Mouse (Mus musculus) left cerebral cortex, postnatal 10 days (tissue): Measurements from ENCODE around the gene Dixdc1. TPM values are rescaled to one million over a fixed set of nuclear protein-coding genes. Genes with fewer than 3 reads are reported as not detected.

Experiments
- DNase-seq, 2 experiments: peaks; one replicate each; pipeline ENCODE4 v3.0.0; 2021 to 2022; ENCODE audit warnings: low spot score in 2 of 2, mixed read lengths in 1 of 2; ENCODE audit errors: extremely low spot score in 1 of 2
- intact Hi-C: fragments of 180-260 bp; cut with DNase I; formaldehyde crosslinking; loops from one replicate; pipeline ENCODE4 v1.15.1; 2025
- total RNA-seq, 2 experiments: library from RNA; stranded (reverse); gene quantifications; 2 replicates each; pipeline ENCODE4 v1.2.3; 2021

Dixdc1 gene
- total RNA-seq, 2 experiments from 2014 or later, result 75.0 to 76.6 TPM

DNA sequence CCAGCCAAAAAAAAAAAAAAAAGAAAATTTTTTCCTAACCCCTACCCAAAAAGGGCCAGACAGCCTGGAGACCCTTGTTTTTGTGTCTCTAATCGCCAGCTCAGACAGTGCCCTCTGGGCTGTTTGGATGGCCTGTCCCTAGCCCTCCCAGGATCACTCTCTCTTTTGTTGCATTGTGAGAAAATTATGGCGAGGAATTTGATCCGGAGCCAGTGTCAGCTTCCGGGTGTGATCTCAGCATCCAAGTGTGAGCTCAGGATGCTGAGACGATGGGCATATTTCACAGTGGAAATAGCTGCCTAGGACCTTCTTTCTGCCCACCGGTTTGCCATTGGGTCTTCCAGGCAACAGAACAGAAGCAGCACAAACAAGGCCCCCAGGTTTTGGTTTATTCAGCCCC is 11.4 kb upstream of the Dixdc1 start:
- no peak for DNase-seq
- intact Hi-C loops, result no loop called here

DNA sequence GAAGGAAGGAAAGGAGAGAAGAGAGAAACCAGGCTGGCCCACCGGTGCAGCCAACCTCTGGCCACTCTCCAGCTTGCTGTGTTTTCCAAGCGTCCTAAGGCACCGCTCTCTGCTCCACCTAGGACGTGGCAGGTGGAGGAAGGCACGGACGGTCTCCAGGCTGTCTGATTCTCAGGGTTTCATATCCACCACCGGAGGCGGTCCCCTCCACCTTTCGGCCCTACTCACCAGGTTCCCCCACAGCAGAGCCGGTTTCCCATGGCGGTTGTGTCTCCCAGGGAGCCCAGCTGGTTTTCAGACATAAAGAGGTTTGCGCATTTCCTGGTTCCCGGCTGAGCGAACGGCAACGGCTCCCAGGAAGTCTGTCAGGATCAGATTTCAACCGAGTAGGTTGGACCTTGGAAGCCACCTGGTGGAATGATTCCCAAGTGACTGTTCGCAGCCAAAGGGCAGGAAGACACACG is 6.9 kb upstream of the Dixdc1 start, which contains the start of gene 2310030G06Rik:
2310030G06Rik (minus strand) TSS at position 323 of the 464 bp plus-strand sequence.
- no peak for DNase-seq
- intact Hi-C loops, result no loop called here

DNA sequence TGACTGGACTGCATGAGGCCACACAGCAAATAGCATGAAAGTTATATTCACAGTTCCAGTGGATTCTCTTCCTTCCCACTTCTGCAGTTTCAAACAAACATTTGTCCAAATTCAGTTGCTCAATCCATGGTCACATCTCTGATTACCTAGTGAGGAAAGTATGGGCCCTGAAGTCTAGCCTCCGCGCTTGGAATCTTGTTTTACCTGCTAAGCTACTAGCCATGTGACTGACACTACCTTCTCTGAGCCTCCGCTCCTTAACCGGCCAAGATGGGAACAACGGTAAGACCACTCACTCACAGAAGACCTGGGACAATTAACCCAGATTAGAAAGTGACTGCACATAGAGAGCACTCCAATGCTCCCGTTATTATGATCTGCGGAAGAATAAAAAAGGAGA is 6.5 kb upstream of the Dixdc1 start:
- no peak for DNase-seq
- intact Hi-C loops, result no loop called here

DNA sequence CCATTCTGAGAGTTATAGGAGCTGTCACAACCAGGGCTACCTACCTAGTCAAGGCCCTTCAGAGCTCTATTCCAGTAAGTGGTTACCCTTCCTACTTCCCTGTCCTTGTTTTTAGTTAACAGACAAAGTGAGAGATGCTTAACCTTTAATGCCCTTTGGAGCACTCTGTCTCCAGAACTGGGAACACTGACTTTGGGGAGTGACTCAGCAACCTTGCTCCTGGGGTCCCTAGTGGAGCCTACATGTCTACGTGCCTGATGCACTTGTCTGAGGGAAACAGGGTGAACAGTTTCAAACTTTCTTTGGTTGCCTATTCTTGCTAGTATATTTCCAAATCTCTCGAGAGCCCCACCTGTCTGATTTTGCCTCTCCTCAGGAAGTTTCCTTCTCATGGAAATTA is 3.4 kb upstream of the Dixdc1 start:
- intact Hi-C loops, result no loop called here
- DNase-seq, result no peak

DNA sequence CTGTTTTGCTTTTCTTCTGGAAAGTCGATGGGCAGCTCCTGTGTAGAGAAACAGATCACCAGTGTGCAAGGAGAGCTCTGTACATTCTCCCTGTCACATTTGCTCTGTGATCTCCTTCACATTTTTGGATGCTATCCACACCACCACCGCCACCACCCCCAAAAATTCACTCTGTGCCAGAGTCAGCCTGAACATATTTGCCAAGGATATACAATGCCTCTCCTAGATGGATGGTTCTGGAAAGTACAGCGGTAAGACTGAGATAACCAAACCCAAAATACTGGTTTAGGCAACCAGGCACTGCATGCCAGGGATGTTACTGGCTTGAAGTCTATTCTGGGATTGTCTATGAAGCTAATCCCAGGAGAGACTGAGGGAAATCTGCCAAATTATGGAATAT is 2.9 kb upstream of the Dixdc1 start:
- intact Hi-C loops, result no loop called here
- DNase-seq, result no peak

DNA sequence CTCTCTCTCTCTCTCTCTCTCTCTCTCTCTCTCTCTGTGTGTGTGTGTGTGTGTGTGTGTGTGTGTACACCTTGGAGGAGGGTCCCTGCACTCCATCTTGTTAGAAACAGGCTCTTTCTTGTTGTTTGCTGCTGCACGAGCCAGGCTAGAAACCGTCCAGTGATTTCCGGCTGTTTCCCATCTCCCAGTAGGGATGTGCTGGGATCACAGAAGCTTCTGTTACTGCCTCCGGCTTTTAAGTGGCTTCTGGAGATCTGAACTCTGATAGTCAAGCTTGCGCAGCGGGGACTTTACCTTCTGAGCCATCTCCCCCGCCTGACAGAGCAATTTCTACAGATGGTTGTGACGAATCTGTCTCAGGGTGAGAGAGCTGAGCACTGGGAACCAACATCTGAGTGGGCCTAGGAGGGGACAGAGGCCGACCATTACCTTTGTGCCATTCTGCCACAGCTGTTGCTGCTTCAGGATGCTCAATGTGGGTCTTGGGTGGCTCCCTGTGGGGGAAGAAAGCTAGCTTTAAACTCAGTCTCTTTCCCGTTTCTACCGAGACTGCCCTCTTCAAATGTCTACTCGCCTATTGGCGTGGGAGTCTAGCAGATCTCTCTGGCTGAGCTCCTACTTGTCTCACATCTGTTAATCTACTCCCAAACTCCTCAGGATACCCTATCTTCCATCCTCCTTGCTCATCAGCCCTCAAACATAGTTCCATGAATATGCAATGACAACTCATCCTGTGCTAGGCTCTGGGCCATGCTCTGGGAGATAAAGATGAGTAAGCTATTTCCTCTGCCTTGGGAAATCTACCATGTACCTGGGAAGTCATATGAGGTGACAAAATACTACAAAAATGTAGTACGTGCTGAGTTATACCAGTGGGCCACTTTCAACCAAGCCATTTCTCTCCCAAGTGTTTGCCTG is 1.8 kb upstream of the Dixdc1 start:
- intact Hi-C loops, result no loop called here
- DNase-seq, result no peak

DNA sequence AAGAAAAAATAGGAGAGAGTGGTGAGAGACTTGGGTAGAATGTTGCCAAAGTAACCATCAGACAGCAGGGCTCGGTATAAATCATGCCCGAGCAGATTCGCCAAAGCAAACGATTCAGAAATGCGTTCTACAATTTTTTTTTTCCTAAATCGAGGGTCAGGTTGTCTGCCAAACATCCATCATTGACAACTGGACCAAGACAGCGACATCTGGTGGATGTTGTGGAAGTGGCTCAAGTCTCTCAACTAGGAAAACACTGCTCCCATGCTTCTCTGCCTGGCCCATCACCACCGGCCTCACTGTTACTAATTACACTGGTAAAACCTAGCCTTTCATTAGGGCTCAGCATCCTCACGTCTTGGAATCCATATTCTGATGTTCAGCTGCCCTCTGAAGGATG is 4.3 kb downstream of the Dixdc1 start:
- DNase-seq, result peak in 1 of 2 experiments; percentile 45
- intact Hi-C loops, result loop anchor here (5.0 kb wide), 1 partner anchor 38 kb away; no protein-coding TSS in a partner anchor

DNA sequence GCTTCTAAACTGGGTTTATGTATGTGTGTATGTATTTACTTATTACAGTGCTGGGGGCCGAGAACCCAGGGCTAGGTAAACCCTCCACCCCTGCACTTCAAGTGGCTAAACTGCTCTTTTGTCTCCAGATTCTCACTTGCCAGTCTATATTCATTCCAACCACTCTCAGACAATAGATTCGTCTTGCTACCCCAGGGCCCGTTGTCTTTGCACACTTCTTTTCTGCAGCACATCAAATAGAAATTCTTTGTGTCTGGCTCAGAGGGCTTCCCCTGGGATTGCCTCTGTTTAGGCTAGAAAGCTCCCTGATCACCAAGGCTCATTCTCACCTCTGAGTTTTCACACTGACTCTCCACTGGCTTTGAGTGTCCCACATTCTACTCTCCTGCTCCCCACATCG is 6.8 kb downstream of the Dixdc1 start:
- intact Hi-C loops, result no loop called here

DNA sequence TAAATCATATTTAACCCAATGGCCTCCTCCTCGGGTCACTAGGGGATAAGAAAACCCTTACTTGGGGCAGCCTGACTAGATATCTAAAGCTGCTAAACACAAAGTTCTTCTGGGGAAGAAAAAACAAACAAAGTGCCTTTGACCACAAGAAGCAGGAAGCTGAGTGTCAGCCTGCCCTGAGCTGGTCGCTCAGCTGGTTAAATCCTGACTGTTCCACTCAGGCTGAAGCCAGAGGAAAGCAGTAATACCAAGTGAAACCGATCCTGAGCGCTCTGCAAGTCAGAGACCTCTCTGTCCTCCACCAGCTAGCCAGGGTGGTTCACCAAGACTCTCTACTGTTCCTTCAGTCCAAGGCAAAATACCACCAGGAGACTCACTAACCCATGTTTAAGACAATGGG is 9.7 kb downstream of the Dixdc1 start:
- intact Hi-C loops, result no loop called here
- DNase-seq, result no peak

More for the DNA sequence above, 6.8 kb downstream of the Dixdc1 start:
- no peak for DNase-seq

DNA sequence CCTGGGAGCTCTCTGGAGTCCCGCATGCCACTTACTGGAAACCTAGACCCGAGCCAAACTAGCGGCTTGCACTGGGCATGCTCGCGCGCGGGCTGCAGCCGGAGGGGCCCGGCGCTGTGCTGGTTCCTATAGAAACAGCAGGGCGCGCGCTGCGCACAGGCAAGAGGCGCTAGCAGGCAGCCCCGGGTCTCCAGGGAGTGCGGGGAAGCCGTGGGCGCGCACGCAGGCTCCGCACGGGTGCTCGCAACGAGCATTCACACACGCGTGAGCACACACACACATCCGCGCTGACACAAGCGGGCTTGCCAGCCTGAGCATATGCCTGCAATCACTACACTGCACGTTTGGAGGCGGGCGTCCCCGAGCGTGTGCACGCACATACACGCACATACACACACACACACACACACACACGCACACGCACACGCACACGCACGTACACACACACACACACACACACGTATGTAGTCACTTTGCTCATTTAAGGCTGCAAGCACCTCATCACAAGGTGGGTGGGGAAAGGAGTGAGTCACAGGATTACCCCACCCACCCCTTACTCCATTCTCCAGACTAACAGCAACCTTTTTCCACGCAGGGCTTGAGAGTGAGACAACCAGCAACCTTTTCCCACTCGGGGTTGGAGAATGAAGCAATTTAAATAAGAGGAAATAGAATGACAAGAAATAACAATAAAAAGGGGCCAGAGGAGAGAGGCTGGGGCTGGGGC is 11.2 kb downstream of the Dixdc1 start:
- intact Hi-C loops, result no loop called here
- DNase-seq, result peak; percentile 90 to 91

DNA sequence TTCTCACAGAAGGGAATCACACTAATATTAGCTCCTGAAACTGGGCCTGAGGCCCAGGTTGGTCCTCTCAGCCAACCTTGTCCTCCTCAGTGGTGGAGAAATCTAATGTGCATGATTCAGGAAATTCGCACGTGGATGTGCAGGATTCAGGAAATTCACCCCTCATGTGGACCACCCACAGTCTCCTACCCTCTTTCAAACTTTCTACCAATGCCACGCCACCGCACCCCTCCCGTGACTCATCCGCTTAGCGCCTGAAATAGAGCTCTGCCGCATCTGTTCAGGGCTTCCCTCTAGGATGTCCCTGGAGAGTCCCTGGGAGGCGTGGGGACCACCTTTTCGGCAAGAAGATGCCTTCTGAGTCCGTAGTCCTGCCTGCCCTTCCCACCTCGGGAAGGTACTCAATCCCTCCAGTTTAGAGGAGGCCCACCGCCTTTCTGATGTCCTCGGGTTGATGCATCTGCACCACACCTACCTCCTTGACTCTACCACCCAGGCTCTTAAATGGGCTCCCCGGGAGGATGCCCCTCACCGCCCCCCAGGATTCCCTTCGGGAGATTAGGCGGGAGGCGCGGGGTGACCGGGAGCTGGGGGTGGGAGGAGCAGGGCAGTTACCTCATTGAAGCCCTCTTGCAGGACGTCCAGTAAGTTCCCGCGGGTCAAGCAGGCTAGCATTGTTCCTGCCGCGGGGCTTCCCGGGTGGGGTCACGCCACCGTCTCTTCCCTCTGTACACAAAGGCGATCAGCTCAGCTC is 12.0 kb downstream of the Dixdc1 start:
- intact Hi-C loops, result no loop called here
- DNase-seq, result peak in 1 of 2 experiments; percentile 60

DNA sequence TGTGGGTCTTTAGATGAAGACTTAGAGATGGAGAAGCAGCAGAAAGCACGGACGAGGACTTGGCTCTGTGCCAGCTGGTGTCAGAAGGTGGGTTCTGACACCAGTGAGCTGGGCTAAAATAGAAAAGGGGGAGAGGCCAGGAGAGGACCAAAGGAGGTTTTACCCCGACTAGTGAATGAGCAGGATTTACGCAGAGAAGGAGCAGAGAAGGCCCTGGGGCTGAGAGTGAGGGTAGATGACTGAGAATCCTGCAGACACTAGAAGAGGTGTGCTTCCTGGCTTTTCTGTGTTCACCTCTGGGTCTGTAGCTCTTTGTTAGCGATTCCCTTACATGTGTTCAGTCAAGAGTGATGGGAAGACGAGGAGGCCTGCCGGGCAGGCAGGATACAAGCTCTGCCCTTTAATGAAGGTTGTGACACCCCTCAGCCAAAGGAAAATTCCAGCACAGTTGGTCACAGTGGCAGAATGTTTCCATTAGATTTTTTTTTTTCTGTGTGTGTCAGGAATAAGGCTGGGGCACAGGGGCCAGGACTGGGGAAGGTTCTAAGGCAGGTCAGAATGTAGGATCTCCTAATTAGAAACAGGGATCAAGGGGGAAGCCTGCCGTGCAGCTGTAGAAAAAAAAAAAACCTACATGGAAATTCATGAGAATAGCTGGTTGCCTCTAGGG is 13.3 kb downstream of the Dixdc1 start:
- intact Hi-C loops, result no loop called here
- DNase-seq, result no peak

DNA sequence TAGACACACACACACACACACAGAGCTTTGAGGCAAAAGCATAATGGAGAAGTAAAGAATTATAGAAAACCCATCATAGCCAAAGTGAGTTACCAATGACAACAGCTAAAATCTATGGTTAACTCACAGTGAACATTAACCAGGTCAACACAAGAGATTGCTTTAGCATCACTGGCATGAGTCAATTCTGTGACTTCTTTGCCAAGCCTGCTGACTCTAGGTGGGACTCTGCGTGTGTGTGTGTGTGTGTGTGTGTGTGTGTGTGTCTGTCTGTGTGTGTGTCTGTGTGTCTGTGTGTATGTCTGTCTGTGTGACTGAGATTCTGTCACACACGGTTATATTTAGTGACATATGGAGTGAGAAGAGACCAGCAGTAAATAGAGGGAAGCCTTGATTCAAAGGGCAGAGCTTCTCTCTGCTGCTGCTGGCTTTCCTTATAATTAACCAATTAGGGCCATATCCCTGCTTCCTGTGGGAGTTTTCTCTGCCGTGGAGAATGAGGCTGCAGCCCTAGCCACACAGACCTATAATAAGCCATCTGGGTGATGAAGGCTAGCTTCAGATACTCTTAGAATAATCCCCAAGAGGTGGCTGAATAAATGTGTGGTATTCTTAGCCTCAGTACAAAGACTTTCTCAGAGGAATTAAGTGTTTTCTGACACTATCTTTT is 14.5 kb downstream of the Dixdc1 start:
- DNase-seq, result no peak
- intact Hi-C loops, result no loop called here

DNA sequence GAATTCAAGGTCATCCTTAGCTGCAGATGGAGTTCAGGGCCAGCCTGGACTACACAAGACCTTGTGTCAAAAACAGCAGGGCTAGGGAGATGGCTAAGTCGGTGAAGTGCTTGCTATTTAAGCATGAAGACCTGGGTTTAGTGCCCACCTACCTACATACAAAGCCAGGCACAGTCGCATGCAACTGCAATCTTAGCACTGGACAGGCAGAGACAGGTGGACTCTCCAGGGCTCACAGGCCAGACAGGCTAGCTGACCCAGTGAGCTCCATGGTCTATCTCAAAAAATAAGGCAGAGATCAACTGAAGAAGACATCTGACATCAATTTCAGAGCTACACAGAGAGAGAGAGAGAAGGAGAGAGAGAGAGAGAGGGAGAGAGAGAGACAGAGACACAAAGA is 15.2 kb downstream of the Dixdc1 start:
- intact Hi-C loops, result no loop called here
- DNase-seq, result no peak

DNA sequence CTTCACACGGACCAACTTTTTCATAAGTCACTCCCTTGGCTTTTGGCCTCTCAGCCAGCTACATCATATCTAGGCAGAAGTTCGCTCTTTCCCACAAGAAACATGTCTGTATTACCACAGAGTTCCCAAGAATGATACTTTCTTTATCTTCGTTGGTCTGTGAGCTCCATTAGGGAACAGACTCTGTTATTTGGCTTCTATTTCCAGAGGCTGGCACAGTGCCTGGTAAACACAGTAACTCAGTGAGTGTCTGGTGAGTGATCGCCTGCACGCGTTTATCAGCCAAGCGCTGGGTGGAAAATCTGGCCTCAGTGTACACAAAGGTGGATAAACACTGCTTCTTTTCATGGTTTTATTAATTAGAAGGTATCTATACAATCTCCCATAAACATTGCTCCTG is 15.9 kb downstream of the Dixdc1 start:
- peak; percentile 71 to 83 for DNase-seq
- intact Hi-C loops, result no loop called here

DNA sequence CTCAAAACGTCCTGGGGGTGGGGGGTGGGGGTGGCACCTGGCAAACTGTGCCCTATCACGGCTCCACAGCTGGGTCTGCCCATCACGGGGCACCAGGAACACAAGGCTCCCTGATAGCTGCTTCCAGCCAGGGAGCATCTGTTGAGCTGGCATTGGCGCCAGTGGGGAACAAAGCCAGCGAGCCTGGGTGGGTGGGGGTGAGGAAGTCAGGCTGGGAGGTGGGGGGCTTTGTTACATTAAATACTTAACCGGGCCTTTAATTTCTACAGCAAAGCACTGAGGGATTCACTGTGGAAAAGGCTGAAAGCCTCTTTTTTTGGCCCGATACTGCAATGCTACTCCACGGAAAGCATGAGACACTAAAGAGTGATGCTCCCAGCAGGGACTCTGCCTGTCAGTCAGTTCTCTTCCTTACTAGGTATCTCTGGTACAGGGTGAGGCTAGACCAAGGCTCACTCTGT is 16.8 kb downstream of the Dixdc1 start:
- intact Hi-C loops, result no loop called here

DNA sequence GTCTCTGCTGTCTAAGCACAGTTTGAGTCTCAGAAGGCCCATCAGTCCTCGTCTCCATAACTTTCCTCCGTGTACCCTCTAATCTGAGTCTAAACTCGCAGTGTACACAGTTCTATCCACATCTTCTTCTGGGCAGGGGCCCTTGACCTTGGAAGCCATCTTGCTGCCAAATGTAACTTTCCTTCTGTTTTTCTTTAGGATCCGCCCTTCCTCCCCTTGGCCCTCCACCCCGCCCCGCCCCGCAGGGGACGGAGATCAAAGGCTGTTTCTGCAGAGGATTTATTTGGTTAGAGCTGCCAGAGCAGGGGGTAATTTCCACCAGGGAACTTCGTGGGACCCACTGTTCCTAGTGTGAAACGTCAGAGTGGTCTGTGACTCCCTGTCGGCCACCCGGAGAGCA is 18.3 kb downstream of the Dixdc1 start:
- peak in 1 of 2 experiments; percentile 83 for DNase-seq
- intact Hi-C loops, result no loop called here

More for the DNA sequence above, 16.8 kb downstream of the Dixdc1 start:
- peak in 1 of 2 experiments; percentile 42 for DNase-seq

DNA sequence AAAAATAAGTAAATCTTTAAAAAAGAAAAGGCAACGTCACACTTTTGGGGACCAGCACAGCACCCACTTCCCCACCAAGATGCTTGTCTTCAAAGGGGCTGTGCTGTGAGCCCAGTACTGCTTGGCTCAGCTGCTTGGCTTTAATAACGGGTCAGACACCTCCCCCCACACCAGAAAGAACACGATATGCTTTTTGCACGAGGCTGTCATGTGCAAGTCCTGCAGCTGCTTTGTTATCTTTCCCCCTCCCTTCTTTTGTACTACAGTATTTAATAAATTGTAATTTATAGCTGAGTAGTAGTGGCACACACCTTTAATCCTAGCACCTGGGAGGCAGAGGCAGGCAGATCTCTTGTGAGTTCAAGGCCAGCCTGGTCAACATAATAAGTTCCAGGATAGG is 20.4 kb downstream of the Dixdc1 start:
- intact Hi-C loops, result no loop called here
- no peak for DNase-seq
